Mouse (Mus musculus): ENCODE results near the gene Cog3. TPM values are rescaled to one million over a fixed set of nuclear protein-coding genes. Genes with fewer than 3 reads are reported as not detected.
"Not testable (repeated sequence)": the region's sequence is repeated elsewhere in the genome, so short reads cannot be mapped to it uniquely, and the experiment has no call there.

The Cog3 gene
- total RNA-seq (2015) (21.2 and 22.8 TPM in 2 replicates), total RNA-seq (2017) (24.1 and 24.5 TPM in 2 replicates)

DNA sequence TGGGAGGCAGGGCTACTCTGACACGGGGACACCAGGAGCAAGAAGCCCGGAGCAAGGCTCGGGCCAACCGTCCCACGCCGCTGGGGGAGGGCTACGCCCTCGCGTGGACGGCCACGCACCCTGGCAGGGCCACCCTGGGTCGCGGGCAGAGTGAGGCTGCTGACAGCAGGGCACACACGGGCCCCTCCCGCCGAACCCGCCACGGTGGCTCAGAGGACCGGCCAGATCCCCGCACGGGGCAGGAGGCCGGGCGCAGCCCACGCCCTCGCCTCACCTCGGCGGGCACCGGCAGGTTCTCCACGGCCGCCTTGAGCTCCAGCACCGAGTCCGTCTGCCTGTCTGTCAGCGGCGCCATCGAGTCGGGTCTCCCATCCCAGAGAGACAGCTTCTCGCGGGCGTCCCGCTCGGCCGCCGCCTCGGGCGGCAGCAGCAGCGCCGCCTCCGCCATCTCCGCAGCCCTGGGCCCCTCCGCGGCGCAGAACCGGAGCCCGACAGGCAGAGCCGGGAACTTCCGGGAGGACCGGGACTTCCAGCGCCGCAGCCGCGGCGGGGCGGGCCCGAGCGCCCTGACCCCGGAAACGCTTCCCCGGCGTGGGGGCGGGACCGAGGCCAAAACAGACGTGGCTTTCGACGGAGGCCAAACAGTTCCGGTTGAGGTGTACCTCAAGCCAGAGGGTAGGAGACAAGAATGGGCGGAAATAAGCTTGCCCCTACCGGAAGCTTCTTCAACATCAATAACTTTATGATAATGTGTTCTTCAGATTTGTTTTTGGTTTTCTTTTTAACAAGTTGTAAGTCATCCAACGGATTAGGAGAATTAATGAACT, at the start of gene Cog3:
TSS of gene Cog3 (minus strand) at position 527 of the 827 bp plus-strand sequence.
- peak; percentile 94 for ATAC-seq (ENCODE audit: poor library complexity, severe bottlenecking)

DNA sequence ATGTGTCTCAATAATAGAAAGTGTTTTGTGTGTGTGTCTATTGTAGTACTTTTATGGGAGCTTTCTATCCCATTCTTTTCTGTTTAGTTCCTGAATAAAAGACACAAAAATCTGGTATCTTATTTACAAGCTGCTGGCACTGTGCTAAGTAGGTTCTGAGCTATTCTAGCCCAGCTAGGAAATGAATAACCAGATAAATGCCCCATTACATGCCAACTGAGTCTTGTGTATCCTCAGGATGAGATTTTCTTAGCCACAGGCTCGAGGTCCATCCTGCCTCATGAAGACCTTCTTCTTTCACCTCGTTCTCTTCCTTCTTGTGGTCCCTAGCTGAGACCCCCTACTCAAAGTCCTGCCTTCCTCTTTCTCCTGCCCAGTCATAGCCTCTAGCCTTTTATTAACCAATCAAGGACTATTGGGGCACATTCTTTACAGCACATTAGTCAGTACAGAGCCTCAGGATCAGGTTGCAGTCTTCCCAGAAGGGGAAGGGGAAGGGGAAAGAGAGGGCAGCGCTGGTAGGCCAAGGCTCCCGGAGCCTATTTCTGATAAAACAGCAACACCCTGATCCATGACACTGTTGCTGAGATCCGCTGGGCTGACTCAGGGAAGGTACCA, 43.6 kb upstream of the Cog3 start:
- ATAC-seq (ENCODE audit: poor library complexity, severe bottlenecking) = no peak

DNA sequence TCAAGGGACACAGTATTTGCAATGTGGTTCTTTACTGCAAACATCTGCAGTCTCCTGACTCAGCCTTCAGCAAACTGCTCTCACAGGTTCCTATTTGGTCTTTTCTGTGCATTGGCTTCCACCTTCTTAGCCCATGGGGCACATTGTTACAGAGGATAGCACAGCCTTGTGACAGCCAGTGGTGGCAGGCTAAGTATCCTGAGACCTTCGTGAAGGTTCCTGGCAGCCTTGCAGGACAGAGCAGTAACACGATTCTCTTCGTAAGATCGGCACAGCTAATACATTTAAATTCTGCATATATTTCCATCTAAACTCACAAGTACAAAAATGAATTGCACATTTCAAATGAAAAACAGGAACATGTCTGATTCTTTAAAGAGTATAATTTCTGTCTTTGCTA, 41.6 kb upstream of the Cog3 start:
- no peak for ATAC-seq (ENCODE audit: poor library complexity, severe bottlenecking)

DNA sequence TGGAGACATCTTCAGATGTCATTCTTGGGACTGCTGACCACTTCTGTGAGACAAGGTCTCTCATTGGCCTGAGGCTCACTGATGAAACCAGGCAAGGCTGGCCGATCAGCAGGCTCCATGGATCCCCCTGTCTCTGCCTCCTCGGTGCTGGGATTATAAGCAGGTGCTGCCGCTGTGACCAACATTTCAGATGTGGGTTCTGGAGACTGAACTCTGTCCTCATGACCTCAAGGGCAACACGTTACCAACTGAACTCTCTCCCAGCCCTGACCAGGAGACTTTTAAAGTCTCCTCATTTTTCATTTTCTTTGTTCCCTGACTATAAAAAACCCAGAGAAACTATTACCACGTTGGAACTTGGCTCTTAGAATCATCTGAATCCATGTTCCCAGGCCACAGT, 40.4 kb upstream of the Cog3 start:
- ATAC-seq (ENCODE audit: poor library complexity, severe bottlenecking) = no peak

DNA sequence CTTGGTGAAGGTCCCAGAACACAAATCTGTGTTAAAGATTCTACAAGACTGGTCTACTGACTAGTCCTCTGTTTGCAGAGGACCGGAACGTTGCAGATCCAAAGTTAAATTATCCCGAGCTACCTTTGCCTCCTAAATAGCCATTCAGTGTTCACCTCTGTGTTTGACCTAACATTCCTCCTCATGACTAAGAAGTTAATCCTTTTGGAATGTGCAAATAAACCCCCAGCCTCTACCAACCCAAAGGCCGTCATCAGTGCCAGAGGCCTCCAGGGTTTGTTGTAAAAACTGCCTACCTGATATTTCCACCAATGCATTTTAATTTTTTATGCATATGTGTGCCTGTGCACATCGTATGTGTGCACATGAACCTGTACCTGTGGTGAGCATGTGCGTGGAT, 40.0 kb upstream of the Cog3 start:
- no peak for ATAC-seq (ENCODE audit: poor library complexity, severe bottlenecking)

DNA sequence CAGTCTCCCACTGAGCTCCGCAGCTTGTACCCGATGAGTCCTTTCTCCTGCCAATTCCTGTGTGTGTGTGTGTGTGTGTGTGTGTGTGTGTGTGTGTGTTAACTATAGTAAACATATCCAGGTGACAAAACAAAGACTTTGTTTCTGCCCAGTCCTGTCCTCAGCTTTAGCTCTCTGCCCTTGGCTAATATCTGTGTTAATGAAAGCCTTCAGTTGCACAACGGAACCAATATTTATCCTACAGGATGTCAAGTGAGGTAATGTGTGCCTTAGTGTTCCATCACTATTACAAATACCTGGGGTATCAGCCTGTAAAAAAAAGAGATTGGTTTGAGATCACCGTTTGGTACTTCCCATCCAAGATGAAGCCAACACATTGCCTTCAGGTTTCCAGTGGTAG, 38.8 kb upstream of the Cog3 start:
- ATAC-seq (ENCODE audit: poor library complexity, severe bottlenecking) = no peak

DNA sequence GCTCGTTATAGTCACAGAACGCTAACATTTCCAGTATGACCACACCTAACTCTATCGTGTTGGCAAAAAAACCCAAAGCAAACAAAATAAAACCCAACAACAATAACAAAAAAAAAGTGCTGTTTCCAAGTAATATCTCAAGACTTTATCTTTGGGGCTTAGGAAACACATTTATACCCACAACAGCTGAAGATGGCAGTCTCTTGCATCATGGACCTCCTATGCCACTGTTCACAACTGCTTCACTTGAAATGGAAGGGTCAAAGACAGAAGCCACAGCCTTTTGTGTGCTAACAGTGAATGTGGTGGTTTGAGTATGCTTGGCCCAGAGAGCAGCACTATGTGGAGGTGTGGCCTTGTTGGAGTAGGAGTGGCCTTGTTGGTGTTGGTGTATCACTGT, 37.1 kb upstream of the Cog3 start:
- no peak for ATAC-seq (ENCODE audit: poor library complexity, severe bottlenecking)

DNA sequence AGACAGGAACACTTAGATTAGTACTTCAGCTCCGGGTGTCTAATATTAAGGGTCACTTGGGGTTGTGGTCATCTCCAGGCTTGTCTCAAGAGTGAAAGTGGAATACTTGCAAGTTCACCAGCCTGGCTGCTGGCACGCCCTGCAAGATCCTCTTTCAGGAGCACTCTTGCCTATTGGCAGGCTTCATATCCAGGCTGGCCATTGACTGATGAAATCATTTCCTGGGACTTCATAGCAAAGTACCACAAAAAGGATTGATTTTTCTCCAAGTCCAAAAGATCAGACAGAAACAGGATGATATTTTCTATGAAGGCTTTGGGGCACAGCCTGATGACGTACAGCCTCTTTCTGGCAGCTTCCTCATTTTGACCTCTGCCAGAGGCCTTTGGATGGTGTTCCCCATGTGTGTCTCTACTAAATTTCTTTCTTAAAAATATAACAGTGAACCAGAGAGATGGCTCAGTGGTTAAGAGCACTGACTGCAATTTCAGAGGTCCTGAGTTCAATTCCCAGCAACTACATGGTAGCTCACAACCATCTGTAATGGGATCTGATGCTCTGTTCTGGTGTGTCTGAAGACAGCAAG, 36.2 kb upstream of the Cog3 start:
- ATAC-seq (ENCODE audit: poor library complexity, severe bottlenecking) = peak; percentile 23; the same call in 1 of the 2 replicates

DNA sequence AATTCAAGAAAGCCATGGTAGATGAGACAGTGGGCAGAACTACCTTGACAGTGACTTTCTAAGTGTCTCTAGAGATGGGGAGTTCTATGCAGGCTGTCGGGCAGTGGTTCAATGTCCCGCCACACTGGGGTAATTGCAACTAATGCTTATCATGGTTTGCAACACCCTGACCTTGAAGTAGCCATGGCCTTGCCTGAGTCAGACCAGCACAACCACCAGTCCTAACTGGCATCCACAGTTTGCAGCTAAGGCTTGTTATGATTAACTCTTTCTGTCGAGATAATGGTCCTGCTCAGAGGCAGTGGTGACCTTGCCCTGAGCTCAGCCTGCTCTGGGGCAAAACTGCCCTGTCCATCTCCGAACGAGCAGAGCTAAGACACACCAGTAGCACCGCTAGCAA, 35.0 kb upstream of the Cog3 start:
- no peak for ATAC-seq (ENCODE audit: poor library complexity, severe bottlenecking)

DNA sequence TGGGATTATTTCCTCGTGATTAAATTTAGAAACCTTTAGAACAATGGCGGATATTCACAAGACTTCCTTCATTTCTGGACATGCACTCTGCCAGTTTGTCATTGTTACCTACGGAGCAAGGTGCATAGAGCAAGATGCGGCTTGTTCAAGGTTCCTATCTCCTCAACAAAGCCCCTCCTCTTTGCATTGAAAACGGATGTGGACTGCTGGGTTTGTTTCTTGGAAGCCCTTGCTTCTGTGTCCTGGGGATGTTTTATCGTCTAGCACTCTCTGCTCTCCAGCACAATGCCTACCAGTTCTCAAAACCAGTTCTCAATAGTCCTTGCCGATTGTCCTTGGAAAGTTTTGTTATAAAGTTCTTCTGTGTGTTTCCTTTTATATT, 33.5 kb upstream of the Cog3 start:
- ATAC-seq (ENCODE audit: poor library complexity, severe bottlenecking) = no peak

DNA sequence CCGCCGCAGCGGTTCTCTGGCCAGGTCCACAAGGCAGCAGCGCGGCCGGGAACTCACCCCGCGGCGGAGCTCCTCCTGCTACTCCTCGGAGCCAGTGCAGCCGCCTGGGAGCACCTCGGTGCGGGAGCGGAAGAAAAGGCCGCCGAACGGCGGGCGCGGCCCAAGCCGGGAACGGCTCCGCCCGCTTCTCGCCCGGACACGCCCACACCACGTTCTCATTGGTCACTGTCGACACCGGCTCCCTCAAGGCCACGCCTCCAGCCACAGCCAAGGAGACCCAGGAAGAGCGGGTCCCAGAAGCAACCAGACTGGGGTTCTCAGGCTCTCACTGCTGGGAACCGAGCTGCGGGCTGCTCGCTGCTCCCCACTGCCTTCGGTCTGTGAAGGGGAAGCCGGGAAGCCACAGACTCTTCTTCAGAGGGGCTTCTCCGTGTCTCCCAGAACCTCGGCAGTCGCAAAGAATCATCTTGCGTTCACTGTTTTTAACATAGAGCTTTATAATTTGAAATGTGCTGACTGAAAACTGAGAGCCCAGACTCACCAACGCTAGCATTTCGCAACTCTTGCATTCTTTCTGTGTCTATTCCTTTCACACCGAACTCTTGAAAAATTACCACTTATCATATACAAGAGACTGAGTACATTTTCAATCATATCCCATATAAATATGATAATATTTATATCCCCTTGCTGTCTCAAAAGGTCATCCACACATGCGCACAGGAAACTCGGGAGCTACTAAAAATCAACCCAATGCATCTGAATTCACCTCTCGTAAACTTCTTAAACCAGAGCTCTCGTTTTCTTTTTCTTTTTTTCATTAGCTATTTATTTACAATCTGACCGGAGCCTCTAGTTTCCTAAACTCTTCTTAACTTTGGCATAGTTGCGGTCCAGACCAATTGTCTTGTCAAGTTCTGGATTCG, 32.8 kb upstream of the Cog3 start, which contains the start of gene Slc25a30:
TSS of gene Slc25a30 (minus strand) at position 170 of the 926 bp plus-strand sequence.
- peak; percentile 96 for ATAC-seq (ENCODE audit: poor library complexity, severe bottlenecking)

DNA sequence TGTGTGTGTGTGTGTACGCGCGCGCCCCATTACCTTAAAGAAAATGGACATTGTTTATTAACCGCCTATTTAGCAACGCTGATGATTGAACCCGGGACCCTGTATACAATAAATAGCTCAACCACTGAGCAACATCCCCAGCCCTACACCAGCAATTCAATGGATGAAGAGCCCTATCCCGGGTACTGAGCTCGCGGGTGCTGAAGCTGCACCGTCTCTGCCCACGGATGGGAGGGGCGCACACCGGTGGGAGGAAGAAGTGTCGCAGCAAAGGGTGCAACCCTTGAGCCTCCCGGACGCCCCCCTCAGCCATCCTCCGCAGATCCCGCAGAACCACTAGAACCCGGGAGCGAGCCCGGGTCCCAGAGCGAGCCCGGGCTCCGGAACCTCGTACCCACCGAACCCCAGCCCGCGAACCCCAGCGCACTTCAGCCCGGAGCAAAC, 32.1 kb upstream of the Cog3 start:
- peak; percentile 53 for ATAC-seq (ENCODE audit: poor library complexity, severe bottlenecking)

DNA sequence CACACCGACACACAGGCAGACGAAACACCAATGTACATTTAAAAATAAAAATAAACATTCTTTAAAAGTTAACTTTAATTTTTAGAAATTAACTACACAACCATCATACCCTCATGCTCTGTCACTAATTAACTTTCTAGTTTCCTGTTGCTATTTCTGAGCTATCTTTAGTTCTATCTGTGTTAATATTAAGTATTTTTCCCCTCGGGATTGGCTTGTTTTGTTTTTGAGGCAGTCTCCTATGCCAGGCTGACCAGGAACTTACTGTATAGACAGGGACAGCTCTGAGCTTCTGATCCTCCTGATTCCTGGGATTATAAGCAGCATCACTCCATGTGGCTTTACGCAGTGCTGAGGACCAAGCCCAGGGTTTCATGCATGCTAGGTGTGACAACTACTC, 25.6 kb upstream of the Cog3 start:
- no peak for ATAC-seq (ENCODE audit: poor library complexity, severe bottlenecking)

DNA sequence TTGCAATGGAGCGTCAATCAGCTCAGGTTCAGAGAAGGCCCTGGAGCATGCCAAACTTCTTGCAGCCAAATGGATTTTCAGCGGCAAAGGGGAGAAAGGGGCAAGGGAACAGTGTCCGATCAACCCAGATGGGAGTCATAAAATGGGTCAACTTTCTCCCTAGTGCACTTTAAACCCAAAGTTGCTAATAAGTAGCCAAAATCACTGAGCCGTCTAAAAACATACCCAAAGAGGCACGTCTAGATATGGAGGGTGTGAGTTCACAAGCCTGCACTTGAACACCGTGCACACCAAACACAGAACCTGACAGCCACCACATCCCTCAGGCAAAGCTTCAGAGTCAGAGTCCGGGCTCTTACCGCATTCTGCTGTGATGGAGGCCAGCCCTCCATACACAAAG, 22.3 kb upstream of the Cog3 start:
- no peak for ATAC-seq (ENCODE audit: poor library complexity, severe bottlenecking)

DNA sequence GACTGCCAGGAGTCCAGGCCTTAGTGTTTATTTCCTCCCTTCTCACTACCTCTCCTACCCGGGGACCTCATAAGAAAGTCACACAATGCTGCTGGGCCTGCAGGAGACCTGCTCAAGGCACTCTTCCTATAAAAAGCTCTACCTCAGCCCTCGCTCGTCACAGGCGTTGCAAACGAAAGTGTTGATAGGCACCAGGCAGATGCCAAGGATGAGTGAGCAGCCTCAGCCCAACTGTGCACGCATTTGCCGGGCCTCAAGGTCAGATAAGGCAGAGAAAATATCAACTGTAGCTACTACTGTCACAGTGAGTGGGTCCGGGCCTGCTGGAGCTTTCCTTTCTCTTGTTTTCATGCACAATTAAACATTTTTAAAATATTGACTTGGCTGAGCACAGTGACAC, 19.1 kb upstream of the Cog3 start:
- ATAC-seq (ENCODE audit: poor library complexity, severe bottlenecking) = no peak; the same call in 1 of the 2 replicates

DNA sequence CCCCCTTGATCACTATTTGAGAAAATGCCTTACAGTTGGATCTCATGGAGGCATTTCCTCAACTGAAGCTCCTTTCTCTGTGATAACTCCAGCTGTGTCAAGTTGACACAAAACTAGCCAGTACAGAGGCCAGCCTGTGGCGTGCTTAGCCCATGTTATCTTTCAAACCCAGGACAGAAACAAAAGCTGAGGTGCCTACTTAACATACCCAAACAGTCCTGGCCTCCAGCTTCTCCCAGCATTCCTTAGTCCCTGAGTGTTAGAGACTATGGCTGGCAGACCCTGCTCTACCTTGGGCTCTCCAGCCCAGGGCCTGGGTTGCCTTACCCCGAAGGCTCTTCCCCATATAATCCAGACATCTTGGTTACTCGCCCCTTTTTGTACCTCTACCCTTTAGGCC, 18.1 kb upstream of the Cog3 start:
- ATAC-seq (ENCODE audit: poor library complexity, severe bottlenecking) = not testable (repeated sequence)

DNA sequence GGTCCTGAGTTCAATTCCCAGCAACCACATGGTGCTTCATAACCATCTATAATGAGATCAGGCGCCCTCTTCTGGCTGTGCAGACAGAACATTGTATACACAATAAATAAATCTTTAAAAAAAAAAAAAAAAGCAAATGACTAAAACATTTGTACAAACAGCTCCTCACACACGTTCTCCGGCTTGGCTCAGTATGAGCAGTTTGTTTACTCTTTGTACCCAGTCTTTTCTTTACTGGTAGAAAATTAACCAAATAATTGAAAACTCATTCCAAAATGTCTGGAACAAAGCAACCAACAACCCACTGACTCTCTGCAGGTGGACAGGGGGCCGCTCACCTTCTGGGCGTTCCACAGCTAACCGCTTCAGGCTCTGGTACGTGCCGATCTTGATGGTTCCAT, 16.8 kb upstream of the Cog3 start:
- ATAC-seq (ENCODE audit: poor library complexity, severe bottlenecking) = no peak

DNA sequence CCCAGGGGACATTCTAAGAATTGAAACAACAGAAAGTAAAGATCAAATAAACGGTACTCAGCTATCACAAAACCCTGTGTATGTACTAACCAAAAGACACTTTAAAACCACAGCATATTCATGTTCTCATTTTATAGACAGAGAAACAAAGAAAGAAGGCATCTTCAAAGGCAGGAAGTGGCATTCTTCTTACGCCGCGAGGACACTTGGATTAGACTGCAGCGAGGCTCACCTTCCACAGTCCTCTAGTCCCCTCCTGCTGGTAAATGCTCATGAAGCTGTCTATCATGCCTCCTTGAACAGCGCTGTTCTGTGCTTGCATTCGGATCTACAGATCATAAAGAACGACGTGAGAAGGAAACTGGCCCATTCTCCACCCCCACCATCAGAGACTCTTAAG, 15.0 kb upstream of the Cog3 start:
- peak; percentile 26; the same call in 1 of the 2 replicates for ATAC-seq (ENCODE audit: poor library complexity, severe bottlenecking)

DNA sequence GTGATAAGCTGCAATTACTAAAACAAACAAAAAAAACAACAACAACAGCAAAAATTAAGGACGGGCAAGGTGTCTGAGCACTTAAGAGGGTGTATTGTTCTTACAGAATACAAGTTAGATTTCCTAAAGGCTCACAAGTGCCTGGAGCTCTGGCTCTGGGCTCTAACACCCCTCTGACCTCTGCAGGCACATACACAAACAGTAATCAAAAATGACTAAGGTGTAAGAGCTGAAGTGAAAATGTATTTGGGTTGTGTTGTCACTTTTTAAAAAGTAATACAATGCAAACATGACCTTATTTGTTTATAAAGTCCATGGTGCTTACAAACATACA, 13.9 kb upstream of the Cog3 start:
- no peak for ATAC-seq (ENCODE audit: poor library complexity, severe bottlenecking)

DNA sequence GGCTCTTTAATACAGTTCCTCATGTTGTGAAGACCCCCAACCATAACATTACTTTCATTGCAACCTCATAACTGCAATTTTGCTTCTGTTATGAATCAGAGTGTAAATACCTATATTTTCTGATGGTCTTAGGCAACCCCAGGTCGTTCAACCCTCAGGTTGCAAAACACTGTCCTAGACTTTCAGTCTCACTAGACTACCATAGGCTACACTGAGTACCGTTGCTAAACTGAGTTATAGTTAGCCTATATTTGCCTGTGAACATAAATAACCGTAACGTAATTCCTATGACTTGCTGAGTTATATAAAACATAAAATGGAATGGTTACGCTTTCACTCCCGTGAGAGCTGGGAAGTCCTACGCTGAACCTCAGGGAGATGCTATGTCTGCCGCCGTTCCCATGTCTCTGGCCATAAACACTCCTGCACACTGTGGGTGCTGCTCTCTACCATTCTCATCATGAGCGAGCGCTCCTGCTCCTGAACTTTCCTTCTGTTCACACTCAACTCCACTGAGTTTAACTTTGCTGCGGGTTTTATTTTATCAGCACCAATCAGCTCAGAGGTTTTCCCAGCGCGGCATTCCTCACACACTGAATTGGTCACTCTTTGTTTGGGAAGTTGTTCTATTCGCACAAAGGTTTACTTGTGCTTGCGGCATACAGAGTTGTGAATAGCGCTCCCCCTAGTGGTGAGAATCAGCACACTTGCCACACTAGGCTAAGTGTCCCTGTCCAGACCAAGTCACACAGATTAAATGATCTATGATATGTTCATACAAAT, 13.4 kb upstream of the Cog3 start:
- peak; percentile 80 for ATAC-seq (ENCODE audit: poor library complexity, severe bottlenecking)
